Mouse (Mus musculus) lung, embryonic 15.5 days (tissue): ENCODE results near the gene Vmn1r128. TPM values are rescaled to one million over a fixed set of nuclear protein-coding genes. Genes with fewer than 3 reads are reported as not detected.
"Not testable (repeated sequence)": the region's sequence is repeated elsewhere in the genome, so short reads cannot be mapped to it uniquely, and the experiment has no call there.

Source experiments
- ATAC-seq: fragments of 200-750 bp; cut with Nextera tagmentation; 2 replicates; pipeline ENCODE4 v1.8.0; 2017; ENCODE audit warnings: moderate number of reproducible peaks, borderline replicate concordance; ENCODE audit not compliant: low FRiP score, low TSS enrichment; ENCODE audit errors: extremely low read depth
- H3K27ac ChIP-seq: fragments of 300-500 bp; sonication (generic); 2 replicates; pipeline ENCODE4 v1.5.1; 2015; ENCODE audit warnings: moderate library complexity, mild to moderate bottlenecking, inconsistent platforms
- H3K27me3 ChIP-seq: fragments of 300-500 bp; sonication (generic); 2 replicates; pipeline ENCODE4 v1.6.1; 2015; ENCODE audit warnings: inconsistent platforms
- H3K36me3 ChIP-seq: fragments of 300-500 bp; sonication (generic); 2 replicates; pipeline ENCODE4 v1.6.1; 2015; ENCODE audit warnings: inconsistent platforms
- H3K4me1 ChIP-seq: fragments of 300-500 bp; sonication (generic); 2 replicates; pipeline ENCODE4 v1.6.1; 2015; ENCODE audit warnings: inconsistent platforms
- H3K4me2 ChIP-seq: fragments of 300-500 bp; sonication (generic); 2 replicates; pipeline ENCODE4 v1.6.1; 2015; ENCODE audit warnings: inconsistent platforms, mild to moderate bottlenecking, moderate library complexity
- H3K4me3 ChIP-seq: fragments of 300-500 bp; sonication (generic); 2 replicates; pipeline ENCODE4 v1.5.1; 2015; ENCODE audit warnings: mild to moderate bottlenecking, inconsistent platforms
- H3K9ac ChIP-seq: fragments of 300-500 bp; sonication (generic); 2 replicates; pipeline ENCODE4 v1.6.1; 2015; ENCODE audit warnings: inconsistent platforms
- H3K9me3 ChIP-seq: fragments of 300-500 bp; sonication (generic); 2 replicates; pipeline ENCODE4 v1.6.1; 2016; ENCODE audit warnings: inconsistent platforms
- WGBS: fragments of 180-500 bp; shearing (Covaris S2); methylation state at CpG from one replicate; pipeline ENCODE4 v1.1.7; 2015; 5-methylcytosine and 5-hydroxymethylcytosine counted together
- polyA plus RNA-seq: library from polyadenylated mRNA; unstranded; fragments of >200 nt; fragmentation: Nextera tagmentation; extraction: Ambion mirVana; gene quantifications from 2 replicates; pipeline ENCODE4 v1.2.1, GENCODE M21; 2015

The Vmn1r128 gene
- not detected in 2 replicates for polyA plus RNA-seq

GRCm38 (mm10) chr7:21349073-21349472 is at the start of gene Vmn1r128:
Vmn1r128 (plus strand) TSS chr7:21349373.
- WGBS: 55% methylated on average over 1 of the region's 1 CpGs
- not testable (repeated sequence) for H3K36me3 ChIP-seq, H3K9ac ChIP-seq

GRCm38 (mm10) chr7:21301367-21301766 is 47.8 kb upstream of the Vmn1r128 start, which contains the start of gene Vmn1r126:
Vmn1r126 (minus strand) TSS chr7:21301467.
- not testable (repeated sequence) for H3K9ac ChIP-seq, H3K27ac ChIP-seq, ATAC-seq, H3K27me3 ChIP-seq, H3K4me3 ChIP-seq, H3K36me3 ChIP-seq, H3K4me1 ChIP-seq, H3K4me2 ChIP-seq, H3K9me3 ChIP-seq
- WGBS: no CpG with 5 or more reads among the region's 5 CpGs

More at GRCm38 (mm10) chr7:21349073-21349472, at the start of gene Vmn1r128:
- H3K27me3 ChIP-seq, H3K4me3 ChIP-seq, H3K27ac ChIP-seq, H3K4me1 ChIP-seq, H3K9me3 ChIP-seq, H3K4me2 ChIP-seq, ATAC-seq: not testable (repeated sequence)

GRCm38 (mm10) chr7:21319761-21320160 is 29.4 kb upstream of the Vmn1r128 start, which contains the start of gene Vmn1r127:
Vmn1r127 (minus strand) TSS chr7:21319861.
- no CpG with 5 or more reads among the region's 3 CpGs for WGBS
- not testable (repeated sequence) for H3K36me3 ChIP-seq, H3K9ac ChIP-seq, ATAC-seq, H3K4me1 ChIP-seq, H3K4me2 ChIP-seq, H3K4me3 ChIP-seq, H3K27ac ChIP-seq, H3K9me3 ChIP-seq, H3K27me3 ChIP-seq

GRCm38 (mm10) chr7:21361191-21361590 is 12.0 kb downstream of the Vmn1r128 start, which contains the start of gene Vmn1r129:
Vmn1r129 (minus strand) TSS chr7:21361291.
- H3K9ac ChIP-seq, H3K36me3 ChIP-seq, H3K27me3 ChIP-seq, H3K4me1 ChIP-seq, H3K4me3 ChIP-seq, H3K27ac ChIP-seq, H3K9me3 ChIP-seq, H3K4me2 ChIP-seq, ATAC-seq: not testable (repeated sequence)
- WGBS: no CpG with 5 or more reads among the region's 1 CpGs

Other genes starting within 250 kb of the Vmn1r128 start
- gene Vmn1r122, start 215.2 kb upstream of the Vmn1r128 start, polyA plus RNA-seq: not detected in 2 replicates
- not detected in 2 replicates for gene Vmn1r123, start 187.2 kb upstream of the Vmn1r128 start, polyA plus RNA-seq
- gene Gm5157, start 158.9 kb upstream of the Vmn1r128 start, polyA plus RNA-seq: not detected in 2 replicates
- gene Vmn1r124, start 88.8 kb upstream of the Vmn1r128 start, polyA plus RNA-seq: not detected in 2 replicates
- gene Vmn1r125, start 77.2 kb upstream of the Vmn1r128 start, polyA plus RNA-seq: not detected in 2 replicates
- gene Vmn1r126, start 47.9 kb upstream of the Vmn1r128 start, polyA plus RNA-seq: not detected in 2 replicates
- not detected in 2 replicates for gene Vmn1r127, start 29.5 kb upstream of the Vmn1r128 start, polyA plus RNA-seq
- gene Vmn1r129, start 11.9 kb downstream of the Vmn1r128 start, polyA plus RNA-seq: not detected in 2 replicates
- gene Gm6882, start 83.4 kb downstream of the Vmn1r128 start, polyA plus RNA-seq: not detected in 2 replicates
- not detected in 2 replicates for gene Vmn1r130, start 162.4 kb downstream of the Vmn1r128 start, polyA plus RNA-seq
- gene Vmn1r131, start 196.7 kb downstream of the Vmn1r128 start, polyA plus RNA-seq: not detected in 2 replicates